Mouse (Mus musculus) megakaryocyte, adult 5-6 weeks (primary cell): ENCODE data around the gene Lrrc55. TPM values are rescaled to one million over a fixed set of nuclear protein-coding genes. Genes with fewer than 3 reads are reported as not detected.
"Not testable (repeated sequence)": the region's sequence is repeated elsewhere in the genome, so short reads cannot be mapped to it uniquely, and the experiment has no call there.

Source experiments
- ATAC-seq: 2 replicates; pipeline ENCODE4 v1.8.0; 2016; ENCODE audit warnings: mild to moderate bottlenecking, inconsistent platforms; ENCODE audit not compliant: poor library complexity, severe bottlenecking
- total RNA-seq, 2 experiments: library from RNA; stranded (forward) in 1 of 2; stranded (reverse) in 1 of 2; fragments of 153-499, 151-499 nt in 1 of 2; fragments of 221-1000, 200-1000 nt in 1 of 2; gene quantifications; 2 replicates each; pipeline versions ENCODE4 v1.2.3 to v1.2.4; 2015 to 2017

Gene Lrrc55
- total RNA-seq (2015) (not detected in 2 replicates), total RNA-seq (2017) (not detected in 2 replicates)

DNA sequence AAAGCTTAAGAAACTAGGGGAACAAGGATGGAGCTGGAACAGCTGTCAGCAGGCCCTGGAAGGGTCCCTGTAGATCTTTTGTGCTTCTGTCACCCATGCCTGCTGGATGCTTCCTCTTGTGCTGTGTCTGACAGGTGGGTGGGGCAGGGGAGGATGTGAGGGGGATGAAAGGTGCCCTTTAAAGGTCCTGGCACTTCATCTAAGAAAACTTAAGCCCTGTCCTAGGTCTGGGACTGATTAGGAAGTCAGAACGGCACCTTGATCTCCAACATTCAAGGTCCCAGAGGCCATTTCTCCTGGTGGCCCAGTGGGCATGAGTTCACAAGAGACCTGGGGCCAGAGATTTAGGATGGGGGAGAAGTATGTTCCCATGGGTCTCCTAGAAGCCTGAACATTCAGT lies at the start of gene Lrrc55:
Gene Lrrc55, minus strand, starts transcription at position 297 of the 400 bp plus-strand sequence.
- no peak for ATAC-seq

DNA sequence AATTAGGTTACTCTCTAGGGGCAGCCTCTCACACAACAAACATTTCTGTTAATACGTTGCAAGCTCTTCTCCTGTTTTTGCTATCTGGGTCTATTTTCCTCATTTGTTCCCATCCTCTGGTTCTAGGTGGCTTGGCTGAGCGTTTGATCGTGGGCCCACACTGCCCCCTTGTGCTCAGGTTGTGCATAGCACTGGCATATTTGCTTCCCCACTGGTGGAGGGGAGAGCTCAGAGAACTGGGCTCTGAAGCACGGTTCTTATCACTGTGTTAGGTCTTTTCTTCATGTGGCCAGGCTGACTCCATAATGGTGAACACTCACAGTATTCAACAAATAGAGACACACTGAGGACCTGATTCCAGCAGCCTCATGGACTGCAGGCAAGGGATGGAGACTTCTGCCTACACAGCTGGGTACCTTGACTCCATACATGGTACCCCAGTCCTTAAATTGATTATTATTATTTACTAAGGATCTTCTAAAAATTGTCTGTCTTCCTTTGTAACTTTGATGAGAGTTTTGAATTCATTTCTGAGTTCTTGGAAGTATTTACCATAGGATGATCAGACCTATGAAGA lies 49.6 kb upstream of the Lrrc55 start:
- ATAC-seq, result peak; percentile 98

DNA sequence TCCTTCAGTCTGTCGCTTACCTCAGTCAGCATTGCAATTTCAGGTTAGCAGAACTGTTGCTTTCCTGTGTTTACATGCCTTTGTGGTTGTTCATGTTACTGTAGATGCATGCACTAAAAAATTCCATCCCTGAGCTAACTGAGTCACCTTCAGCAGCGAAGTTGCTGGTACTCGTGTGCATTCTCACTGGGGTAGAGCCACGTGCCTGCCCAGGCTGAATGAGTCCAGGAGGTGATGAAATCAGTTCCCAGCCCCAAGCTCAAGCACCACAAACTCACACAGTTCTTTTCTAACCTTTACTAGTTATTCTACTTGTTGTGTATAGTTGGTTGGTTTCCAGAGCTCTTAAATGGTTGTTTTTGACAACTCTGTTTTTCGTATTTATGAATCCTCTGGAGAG lies 48.7 kb upstream of the Lrrc55 start:
- no peak for ATAC-seq

DNA sequence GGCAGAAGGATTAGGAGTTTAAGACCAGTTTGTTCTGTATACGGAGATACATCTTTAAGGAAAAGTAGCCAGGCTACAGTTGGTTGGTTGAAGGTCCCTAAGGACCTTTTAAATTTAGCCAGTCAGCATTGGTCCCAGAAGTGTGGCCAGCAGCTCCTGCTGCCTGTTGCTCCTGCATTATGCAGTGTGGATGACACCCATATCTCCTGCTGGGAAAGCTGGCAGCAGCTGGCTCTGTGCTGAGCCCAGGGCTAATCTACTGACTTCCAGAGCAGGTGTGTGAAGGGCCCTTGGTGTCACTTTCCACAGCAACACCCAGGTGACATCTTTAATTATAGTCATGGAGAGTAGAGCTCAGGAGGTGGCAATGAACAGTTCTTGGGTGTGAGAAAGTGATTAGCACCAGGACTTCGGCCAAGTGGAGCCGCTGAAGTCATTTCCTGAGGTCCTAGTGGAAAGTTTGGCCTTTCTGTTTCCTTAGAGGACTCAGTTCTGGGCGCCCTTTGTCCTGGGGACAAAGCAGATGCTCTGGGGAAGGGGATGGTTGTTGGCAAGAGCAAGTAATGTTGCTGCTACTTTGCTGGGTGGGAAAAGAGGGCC lies 41.2 kb upstream of the Lrrc55 start:
- ATAC-seq, result no peak

DNA sequence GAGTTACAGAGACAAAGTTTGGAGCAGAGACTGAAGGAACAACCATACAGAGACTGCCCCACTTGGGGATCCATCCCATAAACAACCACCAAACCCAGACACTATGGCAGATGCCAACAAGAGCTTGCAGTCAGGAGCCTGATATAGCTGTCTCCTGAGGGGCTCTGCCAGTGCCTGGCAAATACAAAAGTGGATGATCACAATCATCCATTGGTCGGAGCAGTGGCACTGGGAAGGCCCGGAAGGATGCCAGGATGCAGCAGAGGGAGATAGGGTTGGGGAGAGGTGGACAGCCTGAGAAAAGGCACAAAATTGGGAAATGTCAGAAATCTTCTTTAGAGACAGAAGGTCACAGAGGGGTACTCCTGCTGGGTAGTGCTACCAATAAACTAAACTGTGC lies 40.2 kb upstream of the Lrrc55 start:
- not testable (repeated sequence) for ATAC-seq

DNA sequence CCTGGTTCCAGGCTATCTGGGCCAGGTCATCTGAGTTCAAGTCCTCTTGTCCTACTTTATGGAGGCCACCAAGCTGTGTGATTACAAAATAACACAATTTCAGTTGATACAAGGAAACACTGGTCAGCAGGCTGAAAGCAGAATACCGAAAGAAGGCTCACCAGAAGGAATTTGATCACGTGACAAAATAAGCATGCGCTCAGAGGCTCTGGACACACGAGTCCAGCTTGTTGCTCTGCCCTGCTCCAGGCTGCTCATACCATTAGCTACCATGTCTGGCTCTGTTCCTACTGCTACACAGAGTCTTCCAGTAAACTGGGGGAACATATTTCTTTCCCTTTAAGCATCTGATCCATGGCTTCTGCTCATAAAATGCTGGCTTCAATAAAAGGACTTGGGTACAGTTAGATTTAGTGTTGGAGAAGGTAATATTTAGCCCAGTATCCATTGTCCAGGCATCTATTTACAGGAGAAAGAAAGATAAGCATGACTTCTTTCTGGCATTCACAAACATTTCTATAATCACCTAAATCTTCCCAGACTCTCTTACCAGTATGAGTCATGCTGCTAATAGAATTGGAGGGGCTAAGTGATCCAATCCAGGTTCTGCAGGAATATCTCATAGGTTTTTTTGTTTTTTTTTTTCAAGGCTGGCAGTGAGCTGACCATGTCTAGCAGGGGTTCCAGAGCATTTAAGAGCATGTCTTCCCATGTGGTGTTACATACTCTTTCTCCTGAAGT lies 33.9 kb upstream of the Lrrc55 start:
- no peak for ATAC-seq

DNA sequence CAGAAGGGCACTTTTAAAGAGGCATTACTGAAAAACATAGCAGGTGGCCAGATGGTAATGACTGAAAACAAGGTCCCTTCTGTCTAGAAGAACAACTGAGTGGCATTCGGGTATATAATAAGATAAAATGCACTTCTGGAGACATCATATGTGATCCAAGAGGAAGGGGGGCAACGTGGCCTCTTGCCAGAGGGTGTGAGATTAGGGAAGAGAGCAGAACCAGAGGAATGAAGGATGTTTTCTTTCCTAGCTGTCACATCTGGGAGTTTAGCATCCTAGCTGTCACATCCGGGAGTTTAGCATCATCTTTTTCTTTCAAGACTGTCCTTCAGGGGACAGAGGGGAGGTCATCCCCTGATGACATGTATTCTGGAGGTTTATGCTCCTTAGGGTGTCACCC lies 32.6 kb upstream of the Lrrc55 start:
- ATAC-seq, result no peak

DNA sequence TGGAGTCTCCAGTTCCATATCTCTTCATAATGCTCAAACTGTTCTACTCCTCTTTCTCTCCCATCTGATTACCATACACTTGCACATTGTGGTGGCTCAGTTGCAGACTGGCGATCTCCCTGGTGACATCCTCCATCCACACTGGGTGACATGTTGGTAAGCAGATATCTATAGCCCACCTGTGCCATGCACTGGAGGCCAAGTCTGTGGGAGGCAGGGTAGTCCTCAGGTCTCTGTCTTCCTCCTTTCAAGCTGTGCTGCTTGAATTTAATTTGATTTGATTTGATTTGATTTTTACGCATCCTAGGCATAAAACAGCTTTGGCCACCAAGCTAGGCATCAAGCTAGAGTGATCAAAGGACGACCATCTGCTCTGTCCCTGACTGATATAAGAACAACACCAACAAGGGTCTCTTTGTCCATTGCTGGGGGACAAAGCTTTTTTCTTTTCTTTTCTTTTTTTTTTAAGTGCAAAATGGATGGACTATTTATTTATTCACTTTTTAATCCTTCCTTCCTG lies 30.9 kb upstream of the Lrrc55 start:
- ATAC-seq, result no peak

DNA sequence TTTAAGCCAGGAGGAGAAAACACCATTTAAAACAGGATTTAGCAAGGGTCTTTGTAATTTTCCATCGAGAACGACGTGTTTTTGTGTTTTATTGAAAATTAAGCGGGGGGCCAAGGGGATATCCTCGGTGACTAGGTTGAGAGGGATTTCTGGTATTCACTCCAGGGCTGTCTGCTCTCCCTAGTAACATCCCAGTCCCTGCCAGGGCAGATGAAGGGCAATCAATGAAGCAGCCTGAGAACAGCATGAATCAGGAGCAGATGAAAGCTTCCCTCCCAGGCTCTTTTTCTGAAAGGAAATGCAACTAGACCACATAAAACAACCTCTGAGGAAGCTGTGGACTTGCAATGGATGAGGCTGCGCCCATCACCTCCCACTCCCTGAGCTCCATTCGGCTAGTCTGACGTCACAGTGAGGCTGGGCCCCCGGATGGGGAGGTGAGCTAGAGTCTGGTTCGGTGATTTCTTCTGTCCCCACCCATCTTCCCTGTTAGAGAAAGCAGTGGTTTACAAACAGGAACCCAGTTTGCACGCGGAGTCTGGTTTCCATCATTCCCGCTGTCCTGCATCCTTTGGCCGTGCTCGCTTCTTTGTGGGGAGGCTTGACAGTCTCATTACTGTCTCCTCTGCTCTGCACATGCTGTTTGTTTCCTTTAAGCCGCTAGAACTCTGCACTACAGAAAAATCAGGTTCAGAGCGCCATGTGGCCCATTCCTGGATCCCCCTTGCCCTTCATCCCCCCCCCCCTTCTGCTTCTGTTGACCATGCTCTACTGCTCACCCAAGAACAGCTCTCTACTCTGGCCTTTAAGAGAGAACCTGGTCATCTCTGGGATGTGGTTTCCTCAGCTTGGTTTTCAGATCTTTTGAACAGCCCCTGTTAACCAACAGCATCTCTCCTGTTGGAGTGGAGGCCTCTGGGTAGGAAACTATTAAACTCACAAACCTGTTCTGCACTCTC lies 27.5 kb upstream of the Lrrc55 start:
- peak; percentile 22; the same call in 1 of the 2 replicates for ATAC-seq

DNA sequence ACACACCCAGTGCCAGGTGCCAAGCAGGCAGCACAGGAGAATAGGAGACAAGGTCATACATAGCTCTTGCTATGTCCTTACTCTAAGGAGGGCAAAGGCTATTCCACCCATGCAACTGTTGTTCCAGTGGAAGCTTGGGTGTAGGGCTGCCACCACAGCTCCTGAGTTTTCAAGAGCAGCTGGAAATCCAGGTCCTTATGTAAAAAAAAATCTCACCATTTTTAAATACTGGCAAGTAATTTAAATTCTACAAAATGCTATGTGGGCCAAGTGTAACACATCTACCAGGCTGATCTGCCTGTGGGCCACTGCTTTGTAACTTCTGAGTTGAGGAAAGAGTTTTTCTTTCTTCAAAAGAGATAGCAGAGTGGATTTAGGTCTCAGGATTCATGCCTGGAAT lies 19.6 kb upstream of the Lrrc55 start:
- no peak for ATAC-seq

DNA sequence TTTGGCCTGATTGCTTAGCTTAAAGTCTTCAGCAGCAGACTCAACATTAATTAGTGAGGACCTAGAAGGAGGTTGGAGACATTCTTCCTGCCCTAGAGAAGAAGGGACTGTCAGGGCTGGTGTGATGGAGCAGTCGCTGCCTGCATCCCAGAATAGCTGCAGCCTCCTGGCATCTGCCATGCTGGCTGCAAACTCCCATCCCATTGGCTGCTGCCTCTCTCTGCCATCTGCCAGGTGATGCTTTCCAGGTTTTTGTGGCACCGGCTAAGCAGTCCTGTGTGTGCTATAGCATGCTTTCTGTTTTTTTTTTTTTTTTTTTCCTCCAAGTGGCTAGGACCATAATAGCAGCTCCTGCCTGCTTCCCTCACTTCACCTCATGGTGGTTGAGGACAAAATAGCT lies 16.7 kb upstream of the Lrrc55 start:
- no peak for ATAC-seq

DNA sequence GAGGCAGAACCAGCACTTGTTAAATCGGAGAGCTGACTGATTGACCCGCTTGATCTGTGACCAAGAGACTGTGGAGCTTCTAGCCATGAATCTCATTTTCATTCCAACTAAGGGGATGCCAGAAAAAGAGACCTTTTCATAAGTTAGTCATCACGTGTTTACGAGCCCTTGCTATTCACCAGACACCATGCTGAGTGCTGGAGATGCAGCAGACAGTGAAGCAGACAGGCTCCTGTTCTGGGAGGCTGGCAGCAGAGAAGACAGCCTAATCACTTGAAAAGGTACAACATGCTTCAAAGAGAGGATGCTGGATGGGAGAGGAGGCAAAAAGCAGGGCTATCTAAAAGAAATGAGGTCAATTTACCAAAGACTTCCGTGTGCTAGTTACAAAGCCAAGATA lies 12.3 kb upstream of the Lrrc55 start:
- no peak for ATAC-seq

DNA sequence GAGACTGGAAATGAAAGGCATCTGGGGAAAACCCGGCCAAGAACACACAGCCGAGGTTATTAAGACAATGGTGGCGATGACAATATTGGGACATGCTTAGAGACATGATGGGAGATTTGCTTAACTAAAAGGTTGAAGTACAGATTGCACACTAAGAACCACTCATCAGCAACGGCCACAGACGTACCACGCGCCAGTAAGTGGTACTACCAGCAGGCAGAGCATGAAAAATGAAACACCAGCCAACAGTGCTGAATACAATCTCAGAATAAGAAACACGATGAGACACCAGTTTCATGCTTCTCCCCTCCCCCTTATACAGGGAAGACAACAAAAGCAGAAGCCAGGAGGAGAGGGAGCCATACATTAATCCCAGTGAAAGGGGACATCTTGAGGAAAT lies 8.2 kb upstream of the Lrrc55 start:
- ATAC-seq, result no peak

DNA sequence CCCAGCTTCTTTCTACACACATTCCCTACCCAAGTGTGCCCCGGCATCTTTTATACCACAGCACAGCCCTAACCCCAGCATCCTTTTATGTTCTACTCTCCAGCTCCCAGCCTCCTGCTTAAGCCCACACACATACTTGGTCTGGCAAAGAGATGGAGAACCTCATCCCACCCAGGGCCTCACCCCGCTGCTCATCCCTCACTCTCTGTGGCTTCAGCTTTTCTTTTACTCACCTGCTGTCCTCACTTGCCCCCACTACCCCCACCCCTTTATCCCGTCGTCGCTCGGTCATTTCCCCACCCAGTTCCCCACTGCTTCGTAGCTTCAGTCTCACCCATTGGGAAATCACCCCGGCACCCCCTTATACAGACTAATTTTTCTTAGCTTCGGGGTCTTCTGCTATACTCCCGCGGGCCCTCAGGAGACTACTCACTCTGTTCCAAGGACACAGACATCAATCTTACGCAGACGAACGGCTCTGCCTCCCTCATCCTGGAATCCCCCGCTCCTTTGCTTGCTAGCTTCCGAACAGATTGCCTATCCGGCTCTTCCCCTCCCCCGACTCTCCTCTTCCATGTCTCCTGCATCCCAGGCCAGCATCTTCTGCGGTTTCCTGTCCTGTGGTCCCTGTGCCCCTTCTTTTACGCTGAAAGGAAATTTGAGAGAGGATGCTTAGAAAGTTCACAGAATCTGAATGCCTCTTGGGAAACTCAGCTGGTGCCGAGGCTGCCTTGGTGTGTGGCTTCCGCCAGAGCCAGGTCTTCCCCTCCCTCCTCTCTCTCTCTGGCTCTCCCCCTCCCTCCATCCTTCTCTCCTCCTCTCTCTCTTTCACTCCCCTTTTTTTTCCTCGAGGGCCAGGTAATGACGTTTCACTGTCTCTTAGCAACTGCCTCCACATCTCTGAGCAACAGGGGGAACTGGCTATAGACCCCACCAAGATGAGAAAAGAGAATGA lies 1.3 kb upstream of the Lrrc55 start:
- ATAC-seq, result no peak

DNA sequence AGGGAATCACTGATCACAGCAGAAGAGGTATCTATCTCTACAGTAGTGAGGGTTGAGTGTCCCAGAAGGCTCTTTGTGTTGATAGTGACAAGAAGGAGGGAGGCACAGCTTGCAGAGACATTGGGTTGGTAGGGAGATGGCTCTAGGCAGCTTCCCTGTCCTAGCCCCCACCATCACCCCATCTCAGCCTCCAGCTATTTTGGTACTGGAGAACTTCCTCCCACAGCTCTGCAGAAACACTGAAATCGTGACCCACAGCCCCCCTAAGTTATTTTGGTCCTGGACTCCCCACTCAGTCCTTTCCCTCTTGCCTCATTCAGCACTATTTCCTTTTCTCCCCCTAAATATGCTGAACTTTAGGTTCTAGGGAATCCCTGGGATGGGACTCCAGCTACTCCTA lies 2.4 kb downstream of the Lrrc55 start:
- ATAC-seq, result no peak

DNA sequence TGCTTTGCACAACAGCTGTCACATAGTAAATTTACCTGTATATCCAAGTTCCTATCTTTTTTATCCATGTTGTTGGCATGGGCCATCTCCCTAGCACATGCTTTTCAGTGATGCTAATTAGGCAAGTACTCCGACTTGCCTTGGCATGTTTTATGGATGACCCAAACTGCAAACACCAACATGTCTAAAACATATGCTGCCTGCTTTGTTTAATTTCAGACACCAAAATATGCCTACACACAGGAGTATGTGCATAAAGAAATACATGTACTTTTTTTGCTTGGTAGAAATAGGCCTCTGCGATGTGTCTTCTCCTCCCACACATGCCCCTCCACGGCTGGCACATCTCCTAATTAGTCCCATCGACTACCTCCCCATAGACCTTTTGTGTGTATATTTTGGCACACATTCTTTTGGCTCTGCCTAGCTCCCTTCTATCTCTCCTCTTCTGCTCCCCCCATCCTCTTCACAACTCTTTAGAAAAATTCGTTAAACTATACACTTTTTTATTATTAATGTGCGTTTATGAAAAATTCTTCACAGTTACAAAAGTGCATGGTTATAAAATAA lies 9.3 kb downstream of the Lrrc55 start:
- ATAC-seq, result no peak

DNA sequence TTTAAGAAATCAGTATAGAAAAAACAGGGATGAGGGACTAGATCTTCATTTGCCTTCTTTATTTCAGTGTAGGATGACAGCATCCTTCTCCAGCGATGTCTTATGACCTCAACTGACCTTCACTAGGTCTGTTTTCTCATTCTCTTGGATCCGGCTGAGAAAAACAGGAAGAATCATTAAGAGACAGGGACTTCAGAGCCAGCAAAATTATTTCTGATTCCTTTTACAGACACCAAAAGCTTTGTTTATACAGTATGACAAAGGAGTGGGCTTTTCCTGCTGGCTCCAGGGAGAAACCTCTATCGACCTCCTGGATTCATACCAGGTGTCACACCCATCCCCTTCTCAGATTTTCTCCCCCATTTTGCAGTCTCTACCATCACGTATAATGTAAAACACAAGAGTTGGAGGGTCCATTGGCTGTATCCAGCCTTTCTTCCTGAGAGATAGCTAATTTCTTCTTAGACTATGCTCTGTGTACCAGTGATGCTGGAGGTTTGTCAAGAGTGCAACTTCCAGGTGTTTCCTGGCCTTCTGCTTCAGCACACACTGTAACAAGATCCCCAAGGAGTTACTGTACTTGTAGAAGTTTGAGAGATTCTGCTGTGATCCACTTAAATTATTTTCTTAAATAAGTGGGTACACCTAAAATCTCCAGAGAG lies 18.7 kb downstream of the Lrrc55 start:
- ATAC-seq, result no peak

DNA sequence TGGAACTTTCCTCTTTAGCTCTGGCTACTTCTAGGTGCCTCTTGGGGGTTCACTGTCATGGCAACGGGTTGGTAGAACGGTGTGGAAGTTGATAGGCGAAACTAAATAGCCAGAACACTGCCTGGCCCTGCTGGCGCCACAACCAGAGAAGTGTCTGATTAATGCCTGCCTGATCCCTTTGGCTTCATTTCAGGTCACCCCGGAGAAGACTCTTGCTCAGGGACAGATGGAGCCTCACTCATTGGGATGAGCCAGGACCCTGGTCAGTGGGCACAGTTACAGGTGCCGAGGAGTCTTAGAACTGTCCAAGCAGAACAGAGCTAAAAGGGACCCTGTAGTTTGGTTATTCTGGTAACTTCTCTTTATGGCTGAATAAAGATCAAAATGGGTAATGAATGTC lies 23.5 kb downstream of the Lrrc55 start:
- ATAC-seq, result no peak

DNA sequence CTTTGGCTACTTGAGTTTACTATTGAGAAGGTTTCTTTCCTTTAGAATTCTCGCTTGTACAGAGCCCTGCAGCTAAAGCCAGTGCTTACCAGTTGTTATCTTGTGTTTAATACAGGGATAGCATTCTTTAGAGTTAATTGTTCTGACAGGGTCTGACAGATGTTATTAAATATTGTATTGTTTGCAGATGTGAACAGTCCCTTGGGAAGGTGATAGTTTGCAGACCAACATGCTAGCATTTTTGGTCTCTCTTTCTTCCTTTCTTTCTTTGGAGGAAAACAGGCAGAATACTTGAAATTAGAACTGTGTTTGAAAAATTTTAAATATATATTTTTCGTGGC lies 24.3 kb downstream of the Lrrc55 start:
- ATAC-seq, result no peak
